Mouse (Mus musculus) bone marrow macrophage, adult 2 months (primary cell): ENCODE measurements around the gene Sox8.

ENCODE experiments used
- CTCF ChIP-seq: IDR thresholded peaks from 2 replicates; pipeline ENCODE4 v1.5.1; 2012; ENCODE audit warnings: low read depth, mild to moderate bottlenecking, low read length, moderate library complexity
- POLR2A ChIP-seq: IDR thresholded peaks from 2 replicates; pipeline ENCODE4 v1.6.1; 2012; ENCODE audit warnings: mild to moderate bottlenecking, low read depth, low read length, borderline replicate concordance

GRCm38 (mm10) chr17:25590985-25591384, 20.5 kb upstream of the Sox8 start:
- TF ChIP-seq CTCF (no peak), POLR2A (no peak)
